Mouse (Mus musculus): ENCODE data around the gene Tef. TPM values are rescaled to one million over a fixed set of nuclear protein-coding genes. Genes with fewer than 3 reads are reported as not detected.

Gene Tef
- 25.6 TPM for total RNA-seq (2023)

GRCm38 (mm10) chr15:81802001-81802890 is at the start of gene Tef:
Tef (plus strand) TSS chr15:81802421.

GRCm38 (mm10) chr15:81858517-81859329 is 56.5 kb downstream of the Tef start, which contains the start of gene Tob2:
Tob2 (minus strand) TSS chr15:81858796.

GRCm38 (mm10) chr15:81871604-81872261 is 69.5 kb downstream of the Tef start, which contains the start of gene Phf5a:
Phf5a (minus strand) TSS chr15:81871911.

GRCm38 (mm10) chr15:81872262-81873136 is 70.3 kb downstream of the Tef start, which contains the start of gene Aco2:
Aco2 (plus strand) TSS chr15:81872309.

Other genes starting within 250 kb of the Tef start
- gene Ep300, start 217.1 kb upstream of the Tef start, total RNA-seq (2023), result 142 TPM
- gene L3mbtl2, start 138.5 kb upstream of the Tef start, total RNA-seq (2023), result 40.2 TPM
- not detected for gene Chadl, start 105.1 kb upstream of the Tef start, total RNA-seq (2023)
- 19.0 TPM for gene Zc3h7b, start 57.4 kb upstream of the Tef start, total RNA-seq (2023)
- 71.0 TPM for gene Rangap1, start 56.9 kb upstream of the Tef start, total RNA-seq (2023)
- gene Tob2, start 56.4 kb downstream of the Tef start, total RNA-seq (2023), result 108 TPM
- 51.6 TPM for gene Phf5a, start 69.5 kb downstream of the Tef start, total RNA-seq (2023)
- gene Aco2, start 69.9 kb downstream of the Tef start, total RNA-seq (2023), result 156 TPM
- gene Polr3h, start 123.8 kb downstream of the Tef start, total RNA-seq (2023), result 11.5 TPM
- not detected for gene Csdc2, start 134.3 kb downstream of the Tef start, total RNA-seq (2023)
- 13.0 TPM for gene Pmm1, start 158.5 kb downstream of the Tef start, total RNA-seq (2023)
- gene 1700029P11Rik, start 178.1 kb downstream of the Tef start, total RNA-seq (2023), result not detected
- gene Xrcc6, start 185.4 kb downstream of the Tef start, total RNA-seq (2023), result 21.7 TPM
- 18.6 TPM for gene Desi1, start 231.4 kb downstream of the Tef start, total RNA-seq (2023)
- 79.1 TPM for gene Snu13, start 245.2 kb downstream of the Tef start, total RNA-seq (2023)